Mouse (Mus musculus): ENCODE results near the gene Dhx9. TPM values are rescaled to one million over a fixed set of nuclear protein-coding genes. Genes with fewer than 3 reads are reported as not detected.
"Not testable (repeated sequence)": the region's sequence is repeated elsewhere in the genome, so short reads cannot be mapped to it uniquely, and the experiment has no call there.

Gene Dhx9
- polyA plus RNA-seq, 1 experiment from 2014 or later = 26.3 TPM

DNA sequence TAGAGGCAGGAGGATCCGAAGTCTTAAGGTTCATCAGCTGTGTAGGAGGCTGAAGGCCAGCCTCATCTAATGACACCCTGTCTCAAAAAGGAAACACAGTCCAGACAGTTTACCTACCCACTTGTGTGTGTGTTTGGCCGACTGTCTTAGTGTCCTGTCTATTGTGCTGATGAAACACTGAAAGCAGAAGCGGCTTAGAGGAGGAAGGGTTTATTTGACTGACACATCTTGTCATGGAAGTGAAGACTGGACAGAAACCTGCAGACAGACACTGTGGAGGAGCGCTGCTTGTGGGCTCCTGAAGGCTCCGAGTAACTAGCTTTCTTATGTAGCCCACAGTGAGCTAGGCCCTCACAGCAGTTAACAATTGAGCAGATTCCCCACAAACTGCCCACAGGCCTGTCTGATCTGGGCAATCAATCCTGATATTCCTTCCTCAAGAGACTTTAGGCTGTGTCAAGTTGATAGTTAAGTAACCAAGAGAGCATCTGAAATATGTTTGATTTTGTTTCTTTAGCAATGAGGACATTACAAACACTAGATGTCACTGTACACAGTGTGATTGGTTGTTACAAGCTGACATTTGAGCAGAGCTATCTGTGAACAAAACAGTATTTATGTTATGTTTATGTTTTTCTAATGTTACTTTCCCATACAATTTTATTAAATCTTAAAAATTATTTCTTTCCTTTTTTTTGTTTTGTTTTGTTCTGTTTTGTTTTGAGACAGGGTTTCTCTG lies 53.4 kb downstream of the Dhx9 start:
- no peak overlapping the region for H3K27ac ChIP-seq (ENCODE audit: low read length)
- no peak overlapping the region for H3K4me2 ChIP-seq (ENCODE audit: low read depth, low read length)
- ATAC-seq (ENCODE audit: low read depth) = no peak
- no peaks in the 10 kb centered on the region for H3K27me3 ChIP-seq (ENCODE audit: control insufficient read depth, insufficient read depth, low read depth, low read length)
- H3K4me3 ChIP-seq (ENCODE audit: low read length) = no peak overlapping the region
- H3K9me3 ChIP-seq (ENCODE audit: control insufficient read depth, low read length) = no peaks in the 10 kb centered on the region
- no peaks in the 10 kb centered on the region for H3K36me3 ChIP-seq (ENCODE audit: control insufficient read depth, insufficient read depth, low read length)
- H3K4me1 ChIP-seq (replicated peaks; ENCODE audit: control insufficient read depth, insufficient read depth, low read length) = no peaks in the 10 kb centered on the region
- no peak overlapping the region for H3K9ac ChIP-seq (ENCODE audit: low read length)
- 78% methylated on average over 5 of the region's 5 CpGs for whole genome bisulfite sequencing

DNA sequence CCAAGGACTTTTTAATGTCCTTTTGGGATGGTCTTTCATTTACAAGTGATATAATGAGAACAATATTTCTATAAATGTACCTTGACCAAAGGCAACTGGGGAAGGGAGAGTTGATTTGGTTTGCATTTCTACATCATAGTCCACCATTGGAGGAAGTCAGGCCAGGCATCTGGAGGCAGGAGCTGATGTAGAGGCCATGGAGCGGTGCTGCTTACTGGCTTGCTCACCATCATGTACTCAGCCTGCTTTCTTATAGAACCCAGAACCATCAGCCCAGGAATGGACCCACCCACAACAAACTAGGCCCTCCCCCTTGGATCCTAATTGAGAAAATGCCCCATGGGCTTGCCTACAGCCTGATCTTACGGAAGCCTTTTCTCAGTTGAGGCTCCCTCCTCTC lies 55.1 kb downstream of the Dhx9 start:
- Histone ChIP-seq H3K9me3 (ENCODE audit: control insufficient read depth, low read length) (no peaks in the 10 kb centered on the region), H3K36me3 (ENCODE audit: control insufficient read depth, insufficient read depth, low read length) (no peaks in the 10 kb centered on the region), H3K27ac (ENCODE audit: low read length) (no peak overlapping the region), H3K4me2 (ENCODE audit: low read depth, low read length) (no peak overlapping the region), H3K27me3 (ENCODE audit: control insufficient read depth, insufficient read depth, low read depth, low read length) (no peaks in the 10 kb centered on the region), H3K4me1 (replicated peaks; ENCODE audit: control insufficient read depth, insufficient read depth, low read length) (no peaks in the 10 kb centered on the region), H3K4me3 (ENCODE audit: low read length) (no peak overlapping the region), H3K9ac (ENCODE audit: low read length) (no peak overlapping the region)
- ATAC-seq (ENCODE audit: low read depth) = no peak
- WGBS = 88% methylated on average over 2 of the region's 2 CpGs

GRCm38 (mm10) chr1:153431701-153432100 lies 55.8 kb downstream of the Dhx9 start:
- Histone ChIP-seq H3K36me3 (ENCODE audit: control insufficient read depth, insufficient read depth, low read length) (no peaks in the 10 kb centered on the region), H3K27me3 (ENCODE audit: control insufficient read depth, insufficient read depth, low read depth, low read length) (no peaks in the 10 kb centered on the region), H3K4me1 (replicated peaks; ENCODE audit: control insufficient read depth, insufficient read depth, low read length) (no peaks in the 10 kb centered on the region), H3K27ac (ENCODE audit: low read length) (no peak overlapping the region), H3K4me3 (ENCODE audit: low read length) (no peak overlapping the region), H3K4me2 (ENCODE audit: low read depth, low read length) (no peak overlapping the region), H3K9ac (ENCODE audit: low read length) (no peak overlapping the region), H3K9me3 (ENCODE audit: control insufficient read depth, low read length) (no peaks in the 10 kb centered on the region)
- no peak for ATAC-seq (ENCODE audit: low read depth)
- whole genome bisulfite sequencing = 72% methylated on average over 10 of the region's 10 CpGs

DNA sequence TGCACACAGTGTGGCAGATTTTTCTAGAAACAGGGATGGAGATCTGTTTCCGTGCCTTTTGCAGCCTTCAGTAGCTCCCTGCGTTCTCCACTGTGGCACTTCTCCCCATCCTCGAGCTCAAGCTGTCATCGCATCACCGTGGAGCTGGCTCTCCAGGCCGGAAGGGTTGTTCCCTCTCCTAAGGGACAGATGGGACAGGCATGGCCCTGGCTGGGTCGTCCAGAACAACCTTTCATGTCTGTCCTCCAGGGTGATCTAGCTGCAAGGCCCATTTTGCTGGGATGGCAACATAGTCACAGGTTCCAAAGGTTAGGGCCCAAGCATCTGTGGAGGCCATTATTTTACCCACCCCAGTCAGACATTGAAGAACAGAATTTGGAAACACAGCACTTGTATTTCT lies 56.3 kb downstream of the Dhx9 start:
- H3K9me3 ChIP-seq (ENCODE audit: control insufficient read depth, low read length) = no peaks in the 10 kb centered on the region
- 58% methylated on average over 7 of the region's 7 CpGs for WGBS
- no peaks in the 10 kb centered on the region for H3K36me3 ChIP-seq (ENCODE audit: control insufficient read depth, insufficient read depth, low read length)
- no peaks in the 10 kb centered on the region for H3K4me1 ChIP-seq (replicated peaks; ENCODE audit: control insufficient read depth, insufficient read depth, low read length)
- no peak overlapping the region for H3K4me3 ChIP-seq (ENCODE audit: low read length)
- H3K27me3 ChIP-seq (ENCODE audit: control insufficient read depth, insufficient read depth, low read depth, low read length) = no peaks in the 10 kb centered on the region
- no peak for ATAC-seq (ENCODE audit: low read depth)
- H3K27ac ChIP-seq (ENCODE audit: low read length) = no peak overlapping the region
- H3K4me2 ChIP-seq (ENCODE audit: low read depth, low read length) = no peak overlapping the region
- H3K9ac ChIP-seq (ENCODE audit: low read length) = no peak overlapping the region

- WGBS = 2% methylated on average over 60 of the region's 60 CpGs
- H3K9ac ChIP-seq (ENCODE audit: low read length) = peak within 1 kb of the TSS; percentile 60
- no peaks in the 10 kb centered on the region; the same call in 1 of the 2 replicates for H3K27me3 ChIP-seq (ENCODE audit: control insufficient read depth, insufficient read depth, low read depth, low read length)
- H3K27ac ChIP-seq (ENCODE audit: low read length) = no peak within 1 kb of the TSS
- H3K4me1 ChIP-seq (replicated peaks; ENCODE audit: control insufficient read depth, insufficient read depth, low read length) = peaks cover 11% of the 10 kb centered on the region
- H3K4me3 ChIP-seq (ENCODE audit: low read length) = peak within 1 kb of the TSS; percentile 60
- peak within 1 kb of the TSS; percentile 99 for H3K4me2 ChIP-seq (ENCODE audit: low read depth, low read length)
- peak; percentile 89 for ATAC-seq (ENCODE audit: low read depth)
- no peaks in the 10 kb centered on the region for H3K36me3 ChIP-seq (ENCODE audit: control insufficient read depth, insufficient read depth, low read length)
- H3K9me3 ChIP-seq (ENCODE audit: control insufficient read depth, low read length) = no peaks in the 10 kb centered on the region
Measured at GRCm38 (mm10) chr1:153424770-153425584, 62.5 kb downstream of the Dhx9 start, which contains the start of gene Shcbp1l. TSS of gene Shcbp1l (plus strand) at chr1:153425162.

- H3K27ac ChIP-seq (ENCODE audit: low read length) = no peak overlapping the region
- peaks cover 11% of the 10 kb centered on the region for H3K4me1 ChIP-seq (replicated peaks; ENCODE audit: control insufficient read depth, insufficient read depth, low read length)
- H3K36me3 ChIP-seq (ENCODE audit: control insufficient read depth, insufficient read depth, low read length) = no peaks in the 10 kb centered on the region
- H3K4me2 ChIP-seq (ENCODE audit: low read depth, low read length) = peak overlapping the region; percentile 99
- peak; percentile 9; the same call in 1 of the 2 replicates for ATAC-seq (ENCODE audit: low read depth)
- H3K9me3 ChIP-seq (ENCODE audit: control insufficient read depth, low read length) = no peaks in the 10 kb centered on the region
- H3K9ac ChIP-seq (ENCODE audit: low read length) = peak overlapping the region; percentile 60; the same call in 1 of the 2 replicates
- 18% methylated on average over 12 of the region's 12 CpGs for WGBS
- H3K27me3 ChIP-seq (ENCODE audit: control insufficient read depth, insufficient read depth, low read depth, low read length) = no peaks in the 10 kb centered on the region; the same call in 1 of the 2 replicates
- peak overlapping the region; percentile 60 for H3K4me3 ChIP-seq (ENCODE audit: low read length)
Measured at GRCm38 (mm10) chr1:153424271-153424670, 63.2 kb downstream of the Dhx9 start.

DNA sequence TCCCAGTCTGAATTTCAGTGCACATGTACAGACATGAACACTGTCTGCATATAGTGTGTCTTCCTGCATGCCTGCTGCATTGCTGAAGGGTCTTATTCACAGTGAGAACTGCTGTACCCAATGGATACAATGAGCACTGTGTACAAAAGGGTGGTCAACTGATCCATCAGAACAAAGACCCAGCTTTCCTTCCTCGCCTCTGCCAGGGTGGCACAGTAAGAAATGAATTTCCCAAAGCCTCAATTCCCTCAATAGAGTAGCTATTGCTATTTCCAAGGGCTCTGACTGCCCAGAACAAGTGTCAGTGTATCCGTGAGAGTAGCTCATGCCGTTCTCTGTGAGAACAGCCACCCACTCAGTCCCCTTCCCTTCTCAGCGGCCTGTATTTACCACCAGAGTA lies 69.7 kb downstream of the Dhx9 start:
- H3K9me3 ChIP-seq (ENCODE audit: control insufficient read depth, low read length); H3K9ac ChIP-seq (ENCODE audit: low read length); H3K4me3 ChIP-seq (ENCODE audit: low read length); H3K27me3 ChIP-seq (ENCODE audit: control insufficient read depth, insufficient read depth, low read depth, low read length); H3K4me2 ChIP-seq (ENCODE audit: low read depth, low read length); H3K4me1 ChIP-seq (replicated peaks; ENCODE audit: control insufficient read depth, insufficient read depth, low read length); ATAC-seq (ENCODE audit: low read depth); H3K27ac ChIP-seq (ENCODE audit: low read length); H3K36me3 ChIP-seq (ENCODE audit: control insufficient read depth, insufficient read depth, low read length): not testable (repeated sequence)
- WGBS = 76% methylated on average over 4 of the region's 4 CpGs

- not testable (repeated sequence) for H3K9ac ChIP-seq (ENCODE audit: low read length); H3K4me3 ChIP-seq (ENCODE audit: low read length); H3K27me3 ChIP-seq (ENCODE audit: control insufficient read depth, insufficient read depth, low read depth, low read length); H3K4me2 ChIP-seq (ENCODE audit: low read depth, low read length); H3K36me3 ChIP-seq (ENCODE audit: control insufficient read depth, insufficient read depth, low read length); H3K9me3 ChIP-seq (ENCODE audit: control insufficient read depth, low read length); H3K27ac ChIP-seq (ENCODE audit: low read length); H3K4me1 ChIP-seq (replicated peaks; ENCODE audit: control insufficient read depth, insufficient read depth, low read length)
- peak; percentile 80 for ATAC-seq (ENCODE audit: low read depth)
- WGBS = 50% methylated on average over 3 of the region's 3 CpGs
Measured at GRCm38 (mm10) chr1:153416271-153416832, 71.1 kb downstream of the Dhx9 start.

GRCm38 (mm10) chr1:153415742-153416141 lies 71.7 kb downstream of the Dhx9 start:
- 45% methylated on average over 2 of the region's 5 CpGs for WGBS
- not testable (repeated sequence) for H3K4me2 ChIP-seq (ENCODE audit: low read depth, low read length); H3K9ac ChIP-seq (ENCODE audit: low read length); H3K4me3 ChIP-seq (ENCODE audit: low read length); ATAC-seq (ENCODE audit: low read depth); H3K27me3 ChIP-seq (ENCODE audit: control insufficient read depth, insufficient read depth, low read depth, low read length); H3K27ac ChIP-seq (ENCODE audit: low read length); H3K9me3 ChIP-seq (ENCODE audit: control insufficient read depth, low read length); H3K36me3 ChIP-seq (ENCODE audit: control insufficient read depth, insufficient read depth, low read length); H3K4me1 ChIP-seq (replicated peaks; ENCODE audit: control insufficient read depth, insufficient read depth, low read length)
